Mouse (Mus musculus) heart, postnatal 36 days (tissue): ENCODE measurements around the gene Zbtb5. TPM values are rescaled to one million over a fixed set of nuclear protein-coding genes. Genes with fewer than 3 reads are reported as not detected.

Source experiments
- total RNA-seq, 2 experiments: library from RNA; stranded (reverse); gene quantifications; 2 replicates each; pipeline ENCODE4 v1.2.3; 2021

Gene Zbtb5
- total RNA-seq, 2 experiments from 2014 or later: 6.0 to 6.1 TPM

Other genes starting within 250 kb of the Zbtb5 start
- 10 to 100 TPM; 36.9 to 41.9 TPM for gene Grhpr, start 31.0 kb downstream of the Zbtb5 start, total RNA-seq
- gene Polr1e, start 6.2 kb upstream of the Zbtb5 start, total RNA-seq: 10 to 100 TPM; 21.9 to 24.8 TPM
- gene Fbxo10, start 72.2 kb upstream of the Zbtb5 start, total RNA-seq: 10 to 100 TPM; 10.4 to 12.0 TPM
- gene Tomm5, start 95.7 kb upstream of the Zbtb5 start, total RNA-seq: 100 to 1,000 TPM; 211 to 244 TPM
- gene Frmpd1, start 172.5 kb upstream of the Zbtb5 start, total RNA-seq: under 1 TPM; 0.22 to 0.67 TPM